Mouse (Mus musculus) layer of hippocampus, adult 2 months (tissue): ENCODE results near the gene Helz2. TPM values are rescaled to one million over a fixed set of nuclear protein-coding genes. Genes with fewer than 3 reads are reported as not detected.

Experiments used
- DNase-seq, 2 experiments: peaks; one replicate each; pipeline ENCODE4 v3.0.0; 2022; ENCODE audit warnings: low spot score in 2 of 2
- H3K27ac ChIP-seq: fragments of 200-600 bp; 2 replicates; pipeline ENCODE4 v1.8.1; 2022
- H3K4me3 ChIP-seq: fragments of 200-600 bp; 2 replicates; pipeline ENCODE4 v1.8.1; 2022; ENCODE audit warnings: mild to moderate bottlenecking
- CTCF ChIP-seq: fragments of 200-600 bp; conservative IDR thresholded peaks from 2 replicates; pipeline ENCODE4 v1.8.1; 2022; ENCODE audit warnings: antibody characterized with exemption, mild to moderate bottlenecking, moderate library complexity
- long read RNA-seq, 2 experiments: library from polyadenylated mRNA; stranded (forward); transcript quantifications; one replicate each; pipeline ENCODE4 v2.0.0; 2021; ENCODE audit warnings: borderline mapping rate in 2 of 2
- total RNA-seq, 2 experiments: library from RNA; stranded (reverse); gene quantifications; 2 replicates each; pipeline ENCODE4 v1.2.3; 2021

The Helz2 gene
- total RNA-seq, result 1 to 10 TPM; 2.5 to 2.9 TPM
- long read RNA-seq, experiment 1, partial matches to known transcripts, result 1 of 1 reads
- long read RNA-seq, experiment 1, other reads (novel, unspliced or antisense), result 0 of 1 reads
- long read RNA-seq, experiment 2, result 0 reads

GRCm38 (mm10) chr2:181241602-181242313 is at the start of gene Helz2:
Gene Helz2, minus strand, starts transcription at chr2:181242027.
- TF ChIP-seq CTCF, result no peak
- DNase-seq, result no peak
- H3K27ac ChIP-seq, result peak within 1 kb of the TSS; percentile 39; the same call in 1 of the 2 replicates
- H3K4me3 ChIP-seq, result peak within 1 kb of the TSS; percentile 49

- Histone ChIP-seq H3K4me3 (no peak overlapping the region), H3K27ac (no peak overlapping the region)
- DNase-seq, result no peak
- TF ChIP-seq CTCF, result no peak
Observed at GRCm38 (mm10) chr2:181290937-181291336, 49.1 kb upstream of the Helz2 start.

DNA sequence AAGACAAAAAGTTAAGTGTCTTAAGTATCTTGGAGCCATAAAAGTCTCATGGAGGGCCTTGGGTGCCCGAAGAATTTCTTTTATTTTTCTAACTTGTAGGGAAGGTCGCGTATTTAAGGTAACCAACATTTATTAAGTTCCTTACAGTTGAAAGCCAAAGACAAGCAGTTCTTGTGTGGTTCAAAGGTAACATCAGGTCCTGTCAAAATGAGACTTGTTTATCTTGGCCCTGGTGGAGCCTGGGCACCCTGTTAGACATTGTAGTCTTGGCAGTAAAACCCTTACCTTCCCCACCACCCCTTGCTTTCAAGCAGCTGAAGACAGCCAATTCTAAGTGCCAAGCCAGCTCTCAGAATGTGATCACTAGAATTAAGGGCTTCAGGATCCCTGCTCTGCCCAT is 46.9 kb upstream of the Helz2 start:
- peak overlapping the region; percentile 94 for H3K4me3 ChIP-seq
- DNase-seq, result no peak
- peak overlapping the region; percentile 99; the same call in 1 of the 2 replicates for H3K27ac ChIP-seq
- TF ChIP-seq CTCF, result no peak

DNA sequence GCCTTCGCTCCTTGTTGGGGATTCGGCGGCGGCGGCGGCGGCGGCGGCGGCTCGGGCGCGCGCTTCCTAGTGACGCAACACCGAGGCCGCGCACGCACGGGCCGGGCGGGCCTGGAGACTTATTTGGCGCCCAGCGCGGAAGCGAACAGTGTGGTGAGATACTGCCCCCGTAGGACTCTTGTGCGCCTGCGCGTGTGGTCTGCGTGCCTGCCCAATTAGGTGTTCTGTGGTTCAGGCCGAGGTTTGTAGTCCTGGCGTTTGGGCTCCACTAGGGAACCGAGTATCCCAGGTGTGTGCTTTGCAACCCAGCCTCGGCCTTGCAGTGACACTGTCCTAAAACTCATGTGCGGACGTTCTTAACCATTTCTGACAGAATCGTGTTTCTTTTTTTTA is 46.1 kb upstream of the Helz2 start, which contains the start of gene Gmeb2:
Gene Gmeb2, minus strand, starts transcription at position 78 of the 393 bp plus-strand sequence.
- H3K4me3 ChIP-seq, result peak within 1 kb of the TSS; percentile 94
- H3K27ac ChIP-seq, result peak within 1 kb of the TSS; percentile 99
- peak; percentile 88 to 94 for DNase-seq
- peak; percentile 69 for TF ChIP-seq CTCF

GRCm38 (mm10) chr2:181287338-181287957 is 45.6 kb upstream of the Helz2 start:
- H3K27ac ChIP-seq, result peak overlapping the region; percentile 99
- peak; percentile 58 to 77 for DNase-seq
- H3K4me3 ChIP-seq, result peak overlapping the region; percentile 94
- no peak for TF ChIP-seq CTCF

DNA sequence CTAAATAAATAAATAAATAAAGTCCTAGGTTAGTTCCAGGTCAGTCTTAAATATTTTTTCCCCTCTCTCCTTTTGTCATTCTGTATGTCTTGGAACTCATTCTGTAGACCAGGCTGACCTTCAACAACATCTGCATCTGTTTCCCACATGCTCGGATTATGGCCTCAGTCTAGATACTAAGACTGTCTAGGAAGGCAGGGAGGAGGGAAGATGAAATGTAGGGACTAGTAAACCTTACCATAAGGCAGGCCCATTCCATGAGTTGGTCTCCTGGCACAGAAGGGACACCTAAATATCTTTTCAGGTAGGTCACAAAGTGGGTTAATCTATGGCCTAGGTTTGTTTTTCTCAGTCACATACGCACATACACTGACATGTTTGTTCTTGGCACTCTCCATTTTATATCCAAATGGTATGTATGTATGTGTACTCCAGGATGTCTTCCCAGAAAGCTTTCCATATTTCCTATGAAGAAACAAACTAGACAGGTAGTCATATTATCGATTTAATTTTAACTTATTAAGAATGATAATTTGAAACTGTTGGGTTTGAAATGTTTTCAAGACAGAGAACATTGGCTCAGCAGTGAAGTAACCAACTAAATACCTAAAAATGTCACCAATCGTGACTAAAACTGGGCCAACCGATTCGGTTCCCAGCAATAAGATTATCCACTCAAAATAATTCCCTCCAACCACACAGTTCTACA is 45.0 kb upstream of the Helz2 start:
- no peak for TF ChIP-seq CTCF
- peak overlapping the region; percentile 94 for H3K4me3 ChIP-seq
- H3K27ac ChIP-seq, result peak overlapping the region; percentile 99
- DNase-seq, result no peak

- no peak for TF ChIP-seq CTCF
- Histone ChIP-seq H3K4me3 (no peak overlapping the region), H3K27ac (no peak overlapping the region; the same call in 1 of the 2 replicates)
- peak in 1 of 2 experiments; percentile 24 for DNase-seq
Observed at GRCm38 (mm10) chr2:181279968-181280367, 38.1 kb upstream of the Helz2 start.

- no peak for TF ChIP-seq CTCF
- H3K4me3 ChIP-seq, result no peak overlapping the region
- no peak overlapping the region for H3K27ac ChIP-seq
Observed at GRCm38 (mm10) chr2:181277866-181278265, 36.0 kb upstream of the Helz2 start.

GRCm38 (mm10) chr2:181276766-181277165 is 34.9 kb upstream of the Helz2 start:
- H3K4me3 ChIP-seq, result no peak overlapping the region
- TF ChIP-seq CTCF, result no peak
- H3K27ac ChIP-seq, result no peak overlapping the region
- DNase-seq, result no peak

More at GRCm38 (mm10) chr2:181277866-181278265, 36.0 kb upstream of the Helz2 start:
- DNase-seq, result no peak

GRCm38 (mm10) chr2:181274639-181275038 is 32.8 kb upstream of the Helz2 start:
- DNase-seq, result no peak
- Histone ChIP-seq H3K27ac (no peak overlapping the region), H3K4me3 (no peak overlapping the region)
- TF ChIP-seq CTCF, result no peak

DNA sequence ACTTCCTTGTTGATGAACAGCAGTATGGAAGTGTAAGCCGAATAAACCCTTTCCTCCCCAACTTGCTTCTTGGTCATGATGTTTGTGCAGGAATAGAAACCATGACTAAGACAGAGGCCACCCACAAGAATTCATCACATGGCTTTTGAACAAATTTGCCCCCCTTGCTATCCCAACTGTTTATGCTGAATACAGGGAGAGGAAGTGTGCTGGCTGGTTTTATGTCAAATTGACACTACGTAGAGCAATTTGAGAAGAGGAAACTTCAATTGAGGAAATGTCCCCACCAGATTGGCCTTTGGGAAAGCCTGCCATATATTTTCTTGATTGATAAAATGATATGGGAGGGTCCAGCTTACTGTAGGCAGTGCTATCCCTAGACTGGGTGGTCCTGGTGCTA is 32.0 kb upstream of the Helz2 start:
- Histone ChIP-seq H3K27ac (no peak overlapping the region), H3K4me3 (no peak overlapping the region)
- TF ChIP-seq CTCF, result no peak
- no peak for DNase-seq

DNA sequence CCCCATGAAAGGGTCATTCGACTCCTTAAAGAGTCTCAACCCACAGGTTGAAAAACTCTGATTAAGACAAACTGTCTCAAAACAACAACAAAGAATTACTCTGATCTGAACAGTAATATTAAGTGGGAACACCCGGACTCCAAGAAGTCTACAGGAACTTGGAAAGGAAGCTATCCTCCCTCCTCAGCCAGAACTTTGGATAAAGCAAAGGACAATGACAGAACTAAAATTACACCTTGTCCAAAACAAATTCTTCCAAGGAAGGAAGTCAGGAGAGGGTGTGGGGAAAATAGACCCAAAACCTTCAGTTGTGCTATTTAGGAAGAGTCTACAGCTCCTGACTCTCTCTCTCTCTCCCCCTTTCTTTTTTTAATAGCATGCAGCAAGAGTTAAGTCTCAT is 30.3 kb upstream of the Helz2 start:
- Histone ChIP-seq H3K4me3 (no peak overlapping the region), H3K27ac (no peak overlapping the region)
- DNase-seq, result no peak
- TF ChIP-seq CTCF, result no peak

DNA sequence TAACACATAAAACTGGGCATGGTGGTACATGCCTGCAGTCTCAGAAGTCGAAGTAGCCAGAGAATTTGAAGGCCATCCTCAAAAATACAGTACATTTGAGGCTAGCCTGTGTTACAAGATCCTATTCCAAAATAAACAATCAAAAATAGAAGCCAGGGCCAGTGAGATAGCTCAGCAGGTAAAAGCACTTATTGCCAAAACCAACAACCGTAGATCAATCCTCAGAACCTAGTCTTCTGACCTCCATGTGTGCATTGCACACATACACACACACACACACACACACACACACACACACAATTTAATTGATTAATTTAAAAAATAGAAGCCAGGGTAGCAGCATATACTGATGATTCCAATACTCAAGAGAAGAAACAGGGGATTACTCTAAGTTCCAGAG is 25.0 kb upstream of the Helz2 start:
- Histone ChIP-seq H3K27ac (no peak overlapping the region), H3K4me3 (no peak overlapping the region)
- TF ChIP-seq CTCF, result no peak
- no peak for DNase-seq
